Mouse (Mus musculus): ENCODE results near the gene Ptpn23. TPM values are rescaled to one million over a fixed set of nuclear protein-coding genes. Genes with fewer than 3 reads are reported as not detected.

Gene Ptpn23
- polyA plus RNA-seq, 1 experiment from 2014 or later: 10.0 TPM

DNA sequence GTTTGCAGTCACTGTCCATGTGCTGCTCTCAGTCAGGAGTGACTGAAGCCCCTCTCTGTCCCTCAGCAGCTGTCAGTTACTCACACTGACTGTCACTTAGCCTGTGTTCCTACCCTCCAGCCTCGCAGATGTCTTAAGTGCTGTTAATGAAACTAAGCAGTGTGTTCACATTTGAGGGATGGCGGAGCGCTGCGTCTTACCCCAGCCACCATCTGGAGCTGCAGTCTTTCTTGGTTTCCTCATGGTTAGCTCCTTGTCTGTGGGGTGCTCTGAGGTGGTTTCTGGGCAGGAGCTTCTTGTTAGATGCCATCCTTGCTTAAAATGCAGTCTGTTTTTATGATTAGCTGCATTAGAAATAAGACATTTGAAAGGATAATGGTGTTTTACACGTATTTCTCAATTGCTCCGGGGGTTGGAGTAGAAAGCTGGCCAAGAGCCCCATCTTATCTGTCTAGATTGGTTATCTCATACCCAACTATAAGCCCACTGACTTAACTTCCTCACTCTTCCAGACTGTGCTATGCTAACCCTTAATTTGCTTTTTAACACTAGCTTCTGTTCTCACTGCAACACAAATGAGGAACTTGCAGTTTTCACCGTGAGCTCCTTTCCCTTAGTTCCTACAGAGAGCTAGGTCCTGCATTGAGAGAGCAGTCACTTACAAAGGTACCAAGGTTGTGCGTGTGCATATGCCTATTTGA, 55.9 kb downstream of the Ptpn23 start:
- H3K9me3 ChIP-seq (ENCODE audit: control insufficient read depth): no peaks in the 10 kb centered on the region
- no peak overlapping the region for H3K4me2 ChIP-seq (replicated peaks; ENCODE audit: low read depth)
- no peaks in the 10 kb centered on the region for H3K4me1 ChIP-seq (replicated peaks; ENCODE audit: control insufficient read depth, insufficient read depth, low read length)
- no peaks in the 10 kb centered on the region for H3K27me3 ChIP-seq (replicated peaks; ENCODE audit: control insufficient read depth, insufficient read depth, low read length)
- H3K36me3 ChIP-seq (ENCODE audit: control insufficient read depth, insufficient read depth): peaks cover 25% of the 10 kb centered on the region; the same call in 1 of the 2 replicates
- H3K4me3 ChIP-seq (ENCODE audit: low read depth, low read length): no peak overlapping the region
- no peak overlapping the region for H3K9ac ChIP-seq (ENCODE audit: low read depth, low read length)
- 0 out of 2 replicates have a peak overlapping the region, but pooled peaks have one; percentile 52 for H3K27ac ChIP-seq (ENCODE audit: low read depth, low read length)
- TF ChIP-seq CTCF (IDR thresholded peaks at IDR 0.05; ENCODE audit: low read depth): no peak
- no peak for ATAC-seq
- 83% methylated on average over 8 of the region's 8 CpGs for WGBS

DNA sequence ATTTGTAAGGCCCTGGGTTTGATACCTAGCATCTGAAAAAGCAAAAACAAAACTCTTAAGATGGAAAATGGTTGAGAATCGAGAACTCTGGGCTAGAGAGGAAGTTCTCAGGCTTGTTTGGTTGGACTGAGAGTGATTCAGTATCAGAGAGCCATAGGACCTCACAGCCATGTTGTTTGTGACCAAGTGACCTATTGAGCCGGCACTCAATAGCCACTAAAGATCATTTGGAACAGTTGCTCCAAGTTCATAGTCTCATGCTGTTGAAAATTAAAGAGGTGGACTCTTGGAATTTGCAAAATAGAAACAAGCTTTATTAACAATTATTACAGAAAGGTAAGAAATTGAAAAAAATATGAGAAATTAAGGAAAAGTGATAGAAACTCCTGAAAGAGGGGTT, 56.7 kb downstream of the Ptpn23 start:
- Histone ChIP-seq H3K27ac (ENCODE audit: low read depth, low read length) (peak overlapping the region; percentile 52; the same call in 1 of the 2 replicates), H3K9ac (ENCODE audit: low read depth, low read length) (no peak overlapping the region), H3K4me1 (replicated peaks; ENCODE audit: control insufficient read depth, insufficient read depth, low read length) (no peaks in the 10 kb centered on the region), H3K9me3 (ENCODE audit: control insufficient read depth) (no peaks in the 10 kb centered on the region), H3K27me3 (replicated peaks; ENCODE audit: control insufficient read depth, insufficient read depth, low read length) (no peaks in the 10 kb centered on the region), H3K4me3 (ENCODE audit: low read depth, low read length) (no peak overlapping the region), H3K4me2 (replicated peaks; ENCODE audit: low read depth) (no peak overlapping the region), H3K36me3 (ENCODE audit: control insufficient read depth, insufficient read depth) (peaks cover 22% of the 10 kb centered on the region; the same call in 1 of the 2 replicates)
- no peak for ATAC-seq
- no peak for TF ChIP-seq CTCF (IDR thresholded peaks at IDR 0.05; ENCODE audit: low read depth)
- WGBS: 75% methylated on average over 2 of the region's 2 CpGs

DNA sequence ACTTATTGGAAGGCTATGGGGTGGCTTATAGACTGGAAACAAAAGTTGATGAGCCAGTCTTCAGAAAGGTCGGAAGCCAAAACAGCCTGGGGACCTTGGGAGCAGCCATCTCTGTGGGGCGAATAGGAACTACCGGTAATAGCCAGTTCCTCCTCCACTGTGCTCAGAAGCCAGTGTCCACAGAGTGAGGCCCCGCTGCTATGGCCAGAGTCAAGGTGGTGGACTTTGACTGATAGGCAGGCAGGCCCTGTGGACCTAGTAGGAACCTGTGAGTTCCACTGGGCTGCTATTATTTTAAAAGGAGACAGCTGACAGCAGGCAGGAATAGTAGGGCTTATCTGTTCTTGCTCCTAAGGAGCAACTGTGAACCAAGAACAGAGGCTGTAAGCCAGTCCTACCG, 57.4 kb downstream of the Ptpn23 start:
- no peaks in the 10 kb centered on the region for H3K4me1 ChIP-seq (replicated peaks; ENCODE audit: control insufficient read depth, insufficient read depth, low read length)
- H3K4me3 ChIP-seq (ENCODE audit: low read depth, low read length): no peak overlapping the region
- ATAC-seq: peak; percentile 74
- peak overlapping the region; percentile 52; the same call in 1 of the 2 replicates for H3K27ac ChIP-seq (ENCODE audit: low read depth, low read length)
- WGBS: 69% methylated on average over 5 of the region's 5 CpGs
- no peak overlapping the region for H3K9ac ChIP-seq (ENCODE audit: low read depth, low read length)
- peaks cover 14% of the 10 kb centered on the region; the same call in 1 of the 2 replicates for H3K36me3 ChIP-seq (ENCODE audit: control insufficient read depth, insufficient read depth)
- TF ChIP-seq CTCF (IDR thresholded peaks at IDR 0.05; ENCODE audit: low read depth): no peak
- H3K9me3 ChIP-seq (ENCODE audit: control insufficient read depth): no peaks in the 10 kb centered on the region
- no peaks in the 10 kb centered on the region for H3K27me3 ChIP-seq (replicated peaks; ENCODE audit: control insufficient read depth, insufficient read depth, low read length)
- no peak overlapping the region for H3K4me2 ChIP-seq (replicated peaks; ENCODE audit: low read depth)

DNA sequence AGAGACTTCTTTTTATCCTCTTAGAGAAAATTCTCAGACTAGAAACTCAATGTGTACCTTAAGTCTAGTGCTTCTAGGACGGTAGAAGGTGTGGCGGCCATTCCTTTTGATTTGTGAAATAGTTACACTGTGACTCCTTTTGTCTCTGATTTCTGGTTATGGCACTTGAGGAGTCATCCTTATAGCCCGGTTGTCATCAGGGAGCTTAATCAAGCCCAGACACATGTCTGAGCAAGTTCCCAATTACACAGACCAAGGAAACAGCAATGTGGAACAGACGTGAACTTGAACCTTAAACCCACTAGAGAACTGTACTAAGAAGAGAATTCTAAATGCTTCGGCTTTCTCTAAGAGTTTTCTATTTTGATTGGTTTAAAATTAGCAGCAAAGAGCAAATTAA, 57.8 kb downstream of the Ptpn23 start:
- H3K27me3 ChIP-seq (replicated peaks; ENCODE audit: control insufficient read depth, insufficient read depth, low read length): no peaks in the 10 kb centered on the region
- 0 out of 2 replicates have a peak, but pooled peaks have one; percentile 19 for ATAC-seq
- H3K27ac ChIP-seq (ENCODE audit: low read depth, low read length): no peak overlapping the region
- no peak overlapping the region for H3K4me3 ChIP-seq (ENCODE audit: low read depth, low read length)
- 0 out of 2 replicates have a peak, but pooled peaks cover under 1% of the 10 kb centered on the region for H3K4me1 ChIP-seq (replicated peaks; ENCODE audit: control insufficient read depth, insufficient read depth, low read length)
- 78% methylated on average over 5 of the region's 5 CpGs for WGBS
- no peak overlapping the region for H3K4me2 ChIP-seq (replicated peaks; ENCODE audit: low read depth)
- no peak overlapping the region for H3K9ac ChIP-seq (ENCODE audit: low read depth, low read length)
- H3K36me3 ChIP-seq (ENCODE audit: control insufficient read depth, insufficient read depth): peaks cover 11% of the 10 kb centered on the region; the same call in 1 of the 2 replicates
- TF ChIP-seq CTCF (IDR thresholded peaks at IDR 0.05; ENCODE audit: low read depth): no peak
- H3K9me3 ChIP-seq (ENCODE audit: control insufficient read depth): no peaks in the 10 kb centered on the region

DNA sequence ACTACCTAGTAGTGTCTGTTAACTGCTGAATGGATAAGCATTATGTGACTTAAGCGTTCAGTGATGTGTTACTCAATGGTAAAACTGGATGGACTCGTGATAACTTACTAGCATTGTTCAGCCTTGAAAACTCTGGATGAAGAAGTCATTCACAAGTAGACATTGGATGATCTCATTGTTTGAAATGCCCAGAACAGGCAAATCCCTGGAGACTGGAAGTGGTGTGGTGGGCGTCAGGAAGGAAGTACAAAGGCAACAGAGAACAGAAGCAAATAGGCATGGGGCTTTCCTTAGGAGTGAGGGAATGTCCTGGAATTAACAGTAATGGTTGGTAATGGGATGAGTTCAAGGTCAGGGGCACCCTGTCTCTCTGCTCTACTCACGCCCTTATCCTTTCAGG, 59.1 kb downstream of the Ptpn23 start:
- no peak for TF ChIP-seq CTCF (IDR thresholded peaks at IDR 0.05; ENCODE audit: low read depth)
- Histone ChIP-seq H3K4me3 (ENCODE audit: low read depth, low read length) (no peak overlapping the region), H3K9me3 (ENCODE audit: control insufficient read depth) (no peaks in the 10 kb centered on the region), H3K36me3 (ENCODE audit: control insufficient read depth, insufficient read depth) (peaks cover 2% of the 10 kb centered on the region; the same call in 1 of the 2 replicates), H3K9ac (ENCODE audit: low read depth, low read length) (no peak overlapping the region), H3K27ac (ENCODE audit: low read depth, low read length) (no peak overlapping the region; the same call in 1 of the 2 replicates), H3K4me2 (replicated peaks; ENCODE audit: low read depth) (no peak overlapping the region), H3K27me3 (replicated peaks; ENCODE audit: control insufficient read depth, insufficient read depth, low read length) (no peaks in the 10 kb centered on the region), H3K4me1 (replicated peaks; ENCODE audit: control insufficient read depth, insufficient read depth, low read length) (0 out of 2 replicates have a peak, but pooled peaks cover 2% of the 10 kb centered on the region)
- ATAC-seq: no peak
- 66% methylated on average over 4 of the region's 4 CpGs for WGBS

DNA sequence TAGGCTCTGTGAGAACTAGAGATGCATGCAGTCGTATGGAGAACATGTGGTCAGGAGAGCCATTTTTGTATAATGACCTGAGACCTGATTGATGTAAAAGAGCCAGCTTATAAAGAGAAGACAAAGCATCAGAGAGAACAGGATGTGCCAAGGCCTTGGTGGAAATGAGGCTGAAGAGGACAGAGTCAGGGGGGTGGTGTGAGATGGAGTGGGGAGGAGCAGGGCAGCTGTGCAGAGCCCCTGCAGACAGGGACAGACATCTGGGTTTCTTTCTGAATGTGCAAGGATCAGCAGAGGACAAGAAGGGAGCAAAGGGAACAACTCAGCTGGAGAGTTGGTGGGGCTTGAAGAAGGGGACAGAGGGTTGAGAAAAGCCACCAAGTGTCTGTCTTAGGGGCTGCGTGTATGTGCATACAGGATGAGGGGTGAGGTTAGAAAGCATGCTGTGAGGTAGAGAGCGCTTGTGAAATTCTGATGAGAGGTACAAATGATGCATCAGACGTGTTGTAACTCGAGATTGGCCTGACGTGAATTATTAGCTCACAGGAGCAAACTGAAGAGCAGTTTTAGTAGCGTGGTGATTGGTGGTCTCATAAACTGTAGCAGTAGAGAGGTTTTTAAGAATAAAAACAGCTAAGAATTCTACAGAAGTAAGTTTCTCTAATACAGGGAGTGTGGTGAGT, 62.8 kb downstream of the Ptpn23 start:
- TF ChIP-seq CTCF (IDR thresholded peaks at IDR 0.05; ENCODE audit: low read depth): no peak
- Histone ChIP-seq H3K4me1 (replicated peaks; ENCODE audit: control insufficient read depth, insufficient read depth, low read length) (0 out of 2 replicates have a peak, but pooled peaks cover 2% of the 10 kb centered on the region), H3K9me3 (ENCODE audit: control insufficient read depth) (no peaks in the 10 kb centered on the region), H3K4me3 (ENCODE audit: low read depth, low read length) (no peak overlapping the region), H3K27me3 (replicated peaks; ENCODE audit: control insufficient read depth, insufficient read depth, low read length) (no peaks in the 10 kb centered on the region), H3K36me3 (ENCODE audit: control insufficient read depth, insufficient read depth) (no peaks in the 10 kb centered on the region), H3K4me2 (replicated peaks; ENCODE audit: low read depth) (no peak overlapping the region), H3K9ac (ENCODE audit: low read depth, low read length) (no peak overlapping the region), H3K27ac (ENCODE audit: low read depth, low read length) (no peak overlapping the region)
- 63% methylated on average over 7 of the region's 7 CpGs for WGBS
- ATAC-seq: no peak
